Mouse (Mus musculus): ENCODE data around the gene Acp7.

DNA sequence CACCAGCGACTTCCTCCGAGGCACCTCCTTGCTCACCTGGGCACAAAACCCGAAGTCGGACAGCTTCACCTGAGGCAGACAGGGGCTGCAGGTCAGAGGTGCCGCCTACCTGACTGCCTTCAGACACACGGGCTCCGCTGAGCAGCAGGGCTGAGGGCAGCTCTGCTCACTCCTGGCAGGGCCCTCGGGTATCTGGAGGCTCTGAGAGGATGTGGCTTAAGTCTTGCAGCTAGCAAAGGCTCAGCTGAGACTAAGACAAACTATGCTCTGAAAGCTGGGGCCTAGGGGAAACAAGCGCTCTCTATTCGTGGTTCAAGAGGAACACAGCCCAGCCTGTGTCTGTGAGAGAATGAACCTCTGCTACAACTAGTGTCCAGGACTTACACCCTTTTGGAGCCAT is 70.3 kb downstream of the Acp7 start:
- no peak for TF ChIP-seq FLI1 (IDR thresholded peaks at IDR 0.05; ENCODE audit: low read length)
- TF ChIP-seq GATA1 (IDR thresholded peaks at IDR 0.05; ENCODE audit: borderline replicate concordance, low read length): no peak

All from megakaryocyte, embryonic 14.5 days (primary cell).